12 mouse cellular contexts compared by ENCODE assay signal in genomic region chr2:73056090-73056956, GRCm38 (mm10).
A peak's percentile ranks its signal among the peaks of the same experiment; 100 is the strongest.
DNase-seq lines count a peak whose midpoint lies in the region; ATAC-seq and TF ChIP-seq lines count a peak whose summit lies in the region.
"Had no signal": no experiment of that assay in that cellular context is flagged by ENCODE, and none has a peak within 500 bp of the region (broad histone marks: within the 10 kb centered on the region; RNA-seq: fewer than 3 reads in every experiment).

No protein-coding gene starts in this region.

- WGBS in spleen, adult 2 months, result 24% methylated on average over 17 of the region's 17 CpGs
- WGBS in intestine, embryonic 14.5 days, result 72% methylated on average over 17 of the region's 17 CpGs
- 49% methylated on average over 17 of the region's 17 CpGs for WGBS in lung, postnatal 0 days
- 62% methylated on average over 17 of the region's 17 CpGs for WGBS in stomach, postnatal 0 days
- WGBS in midbrain, embryonic 16.5 days, result 84% methylated on average over 17 of the region's 17 CpGs

- DNase-seq in spleen, adult 2 months (ENCODE audit: low read depth in 1 of 2, low spot score in 2 of 2), result no peak
- no peak for DNase-seq in spleen, postnatal 4 days (ENCODE audit: low spot score in 2 of 2)
- peak; percentile 69 for DNase-seq in intestine, embryonic 14.5 days (ENCODE audit: low spot score)
- DNase-seq in lung, postnatal 0 days (ENCODE audit: low spot score), result peak; percentile 89
- DNase-seq in stomach, postnatal 0 days (ENCODE audit: low spot score), result peak; percentile 60
- DNase-seq in testis, postnatal 10 days (ENCODE audit: low spot score), result no peak
- DNase-seq: cerebellum, adult 8-10 months; kidney, adult 9 months had no signal

- H3K9ac ChIP-seq in intestine, embryonic 14.5 days (ENCODE audit: low read length), result no peak overlapping the region
- H3K9ac ChIP-seq in lung, postnatal 0 days (replicated peaks; ENCODE audit: low read depth), result no peak overlapping the region
- H3K9ac ChIP-seq in stomach, postnatal 0 days (ENCODE audit: low read length), result no peak overlapping the region
- no peak overlapping the region for H3K9ac ChIP-seq in midbrain, embryonic 16.5 days (ENCODE audit: low read depth, low read length)
- H3K9ac ChIP-seq: embryonic facial prominence, embryonic 15.5 days; midbrain, embryonic 15.5 days had no signal

- no peaks in the 10 kb centered on the region for H3K27me3 ChIP-seq in spleen, adult 2 months (ENCODE audit: control insufficient read depth, insufficient read depth, low read length)
- H3K27me3 ChIP-seq in intestine, embryonic 14.5 days (replicated peaks; ENCODE audit: control insufficient read depth, insufficient read depth, low read length), result no peaks in the 10 kb centered on the region
- H3K27me3 ChIP-seq in lung, postnatal 0 days (replicated peaks; ENCODE audit: insufficient read depth, low read length), result no peaks in the 10 kb centered on the region
- no peaks in the 10 kb centered on the region for H3K27me3 ChIP-seq in stomach, postnatal 0 days (ENCODE audit: control insufficient read depth, insufficient read depth, low read length)
- no peaks in the 10 kb centered on the region for H3K27me3 ChIP-seq in midbrain, embryonic 16.5 days (ENCODE audit: control insufficient read depth, insufficient read depth, low read depth, low read length)
- H3K27me3 ChIP-seq: embryonic facial prominence, embryonic 15.5 days; midbrain, embryonic 15.5 days had no signal

- peaks cover 4% of the 10 kb centered on the region; the same call in 1 of the 2 replicates for H3K9me3 ChIP-seq in intestine, embryonic 14.5 days (ENCODE audit: control insufficient read depth, low read length)
- H3K9me3 ChIP-seq in lung, postnatal 0 days (ENCODE audit: low read length), result no peaks in the 10 kb centered on the region
- H3K9me3 ChIP-seq in stomach, postnatal 0 days (ENCODE audit: control insufficient read depth, low read length), result no peaks in the 10 kb centered on the region
- H3K9me3 ChIP-seq in midbrain, embryonic 16.5 days (replicated peaks; ENCODE audit: control insufficient read depth, low read length, poor library complexity, severe bottlenecking), result 0 out of 2 replicates have a peak, but pooled peaks cover 2% of the 10 kb centered on the region
- H3K9me3 ChIP-seq: embryonic facial prominence, embryonic 15.5 days; midbrain, embryonic 15.5 days had no signal

- peak; percentile 41; the same call in 1 of the 2 replicates for TF ChIP-seq EP300 in lung, postnatal 0 days (IDR thresholded peaks at IDR 0.05)
- no peak for TF ChIP-seq EP300 in stomach, postnatal 0 days (optimal IDR thresholded peaks at IDR 0.05)

- H3K4me2 ChIP-seq in intestine, embryonic 14.5 days (ENCODE audit: low read length), result no peak overlapping the region
- peak overlapping the region; percentile 37 for H3K4me2 ChIP-seq in lung, postnatal 0 days (replicated peaks; ENCODE audit: low read depth, low read length)
- H3K4me2 ChIP-seq in stomach, postnatal 0 days (replicated peaks; ENCODE audit: low read depth), result peak overlapping the region; percentile 25
- H3K4me2 ChIP-seq in midbrain, embryonic 16.5 days (ENCODE audit: low read length), result no peak overlapping the region
- H3K4me2 ChIP-seq: embryonic facial prominence, embryonic 15.5 days; midbrain, embryonic 15.5 days had no signal

- H3K36me3 ChIP-seq in spleen, adult 2 months (ENCODE audit: control insufficient read depth, insufficient read depth, low read length), result no peaks in the 10 kb centered on the region
- H3K36me3 ChIP-seq in intestine, embryonic 14.5 days (ENCODE audit: control insufficient read depth, insufficient read depth, low read length), result no peaks in the 10 kb centered on the region
- H3K36me3 ChIP-seq in lung, postnatal 0 days (ENCODE audit: insufficient read depth, low read length), result no peaks in the 10 kb centered on the region
- no peaks in the 10 kb centered on the region for H3K36me3 ChIP-seq in stomach, postnatal 0 days (ENCODE audit: control insufficient read depth, insufficient read depth, low read length)
- H3K36me3 ChIP-seq in midbrain, embryonic 16.5 days (ENCODE audit: control insufficient read depth, insufficient read depth, low read length), result no peaks in the 10 kb centered on the region
- H3K36me3 ChIP-seq: embryonic facial prominence, embryonic 15.5 days; midbrain, embryonic 15.5 days had no signal

- ATAC-seq in intestine, embryonic 14.5 days (replicated peaks; ENCODE audit: low FRiP score, low TSS enrichment, low read depth), result peak; percentile 50; the same call in 1 of the 2 replicates
- ATAC-seq in lung, postnatal 0 days, result peak; percentile 87
- peak; percentile 82 for ATAC-seq in stomach, postnatal 0 days (ENCODE audit: low FRiP score, low TSS enrichment)
- no peak for ATAC-seq in midbrain, embryonic 16.5 days
- ATAC-seq in erythroid progenitor cell, adult 5-6 weeks (replicated peaks; ENCODE audit: low FRiP score, poor library complexity, severe bottlenecking), result no peak
- ATAC-seq: midbrain, embryonic 15.5 days had no signal

- peaks cover 13% of the 10 kb centered on the region; the same call in 1 of the 2 replicates for H3K4me1 ChIP-seq in spleen, adult 2 months (ENCODE audit: control insufficient read depth, insufficient read depth, insufficient read length)
- H3K4me1 ChIP-seq in intestine, embryonic 14.5 days (replicated peaks; ENCODE audit: control insufficient read depth, insufficient read depth, low read length), result no peaks in the 10 kb centered on the region
- no peaks in the 10 kb centered on the region for H3K4me1 ChIP-seq in lung, postnatal 0 days (ENCODE audit: insufficient read depth, low read depth, low read length)
- 0 out of 2 replicates have a peak, but pooled peaks cover 3% of the 10 kb centered on the region for H3K4me1 ChIP-seq in stomach, postnatal 0 days (replicated peaks; ENCODE audit: control insufficient read depth, insufficient read depth)
- no peaks in the 10 kb centered on the region for H3K4me1 ChIP-seq in midbrain, embryonic 16.5 days (ENCODE audit: control insufficient read depth, insufficient read depth, low read length)
- H3K4me1 ChIP-seq: midbrain, embryonic 15.5 days had no signal

- TF ChIP-seq POLR2A in spleen, adult 2 months (IDR thresholded peaks at IDR 0.05; ENCODE audit: low read depth, low read length), result no peak

- no peak for TF ChIP-seq CTCF in spleen, adult 2 months (IDR thresholded peaks at IDR 0.05; ENCODE audit: extremely low read depth, insufficient read depth, insufficient read length, insufficient replicate concordance)
- no peak for TF ChIP-seq CTCF in lung, postnatal 0 days (IDR thresholded peaks at IDR 0.05)
- TF ChIP-seq CTCF in stomach, postnatal 0 days (IDR thresholded peaks at IDR 0.05; ENCODE audit: low read depth), result no peak

- H3K4me3 ChIP-seq in spleen, adult 2 months (ENCODE audit: extremely low read depth, insufficient read depth, insufficient read length), result peak overlapping the region; percentile 50
- H3K4me3 ChIP-seq in intestine, embryonic 14.5 days (ENCODE audit: low read depth, low read length), result no peak overlapping the region
- no peak overlapping the region for H3K4me3 ChIP-seq in lung, postnatal 0 days (ENCODE audit: low read depth, low read length)
- H3K4me3 ChIP-seq in stomach, postnatal 0 days (ENCODE audit: low read depth, low read length), result no peak overlapping the region
- no peak overlapping the region for H3K4me3 ChIP-seq in midbrain, embryonic 16.5 days (ENCODE audit: low read depth, low read length)
- H3K4me3 ChIP-seq: embryonic facial prominence, embryonic 15.5 days; midbrain, embryonic 15.5 days had no signal

- peak overlapping the region; percentile 48 for H3K27ac ChIP-seq in spleen, adult 2 months (ENCODE audit: insufficient read depth, low read length)
- peak overlapping the region; percentile 43; the same call in 1 of the 2 replicates for H3K27ac ChIP-seq in intestine, embryonic 14.5 days (ENCODE audit: low read depth)
- H3K27ac ChIP-seq in lung, postnatal 0 days (ENCODE audit: low read length), result peak overlapping the region; percentile 54
- H3K27ac ChIP-seq in stomach, postnatal 0 days (replicated peaks), result peak overlapping the region; percentile 79
- H3K27ac ChIP-seq in midbrain, embryonic 16.5 days (ENCODE audit: low read length), result no peak overlapping the region
- H3K27ac ChIP-seq: embryonic facial prominence, embryonic 15.5 days; midbrain, embryonic 15.5 days had no signal

Comparison
In these comparisons a context has a peak if more than half of its experiments do, and no peak if none do; other contexts are left out.
1. DNase-seq: peak in intestine, embryonic 14.5 days (single experiment), lung, postnatal 0 days (single experiment) and stomach, postnatal 0 days (single experiment); none in spleen, adult 2 months (0 of 2), spleen, postnatal 4 days (0 of 2) and testis, postnatal 10 days (single experiment).
2. ATAC-seq: peak in intestine, embryonic 14.5 days (single experiment), lung, postnatal 0 days (single experiment) and stomach, postnatal 0 days (single experiment); none in midbrain, embryonic 16.5 days (single experiment) and erythroid progenitor cell, adult 5-6 weeks (single experiment).
3. H3K4me2 ChIP-seq: peak in lung, postnatal 0 days (single experiment) and stomach, postnatal 0 days (single experiment); none in intestine, embryonic 14.5 days (single experiment) and midbrain, embryonic 16.5 days (single experiment).